Mouse (Mus musculus) kidney, postnatal 4 days (tissue): ENCODE measurements around the gene Gramd1b.

Experiments used
- DNase-seq, 2 experiments: peaks; one replicate each; pipeline ENCODE4 v3.0.0; 2021; ENCODE audit warnings: mixed read lengths in 2 of 2

Gramd1b gene

DNA sequence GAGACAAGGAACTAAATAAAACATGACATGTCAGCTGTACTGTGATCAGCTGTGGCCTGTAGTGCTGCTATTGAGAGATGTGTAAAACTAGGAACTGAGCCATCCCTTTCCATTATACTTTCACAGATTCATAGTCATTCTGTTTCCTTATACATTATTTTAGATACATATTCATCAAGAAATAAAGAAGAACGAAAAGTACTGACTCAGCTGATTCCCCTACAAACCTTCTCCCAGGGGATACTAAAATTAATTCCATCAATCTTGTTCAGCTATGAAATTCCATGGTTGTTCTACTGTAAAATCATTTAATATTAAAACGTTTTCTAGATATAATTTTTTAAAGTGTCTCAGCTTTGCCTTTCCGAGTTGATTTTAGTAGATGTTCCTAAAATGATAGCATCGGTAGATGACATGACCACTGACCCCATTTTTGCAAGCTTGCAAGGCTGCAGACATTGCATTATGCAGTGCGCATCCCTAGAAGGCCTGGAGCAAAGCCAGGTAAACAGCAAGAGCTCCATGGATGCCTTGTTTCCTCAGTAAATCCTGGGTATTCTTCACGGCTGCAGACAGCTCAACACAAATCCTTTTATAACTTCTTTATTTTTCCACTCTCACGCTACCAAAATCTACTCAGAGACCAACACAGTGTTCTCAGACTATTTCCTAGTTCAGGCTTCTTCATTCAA is 285.1 kb downstream of the Gramd1b start:
- DNase-seq, result no peak

DNA sequence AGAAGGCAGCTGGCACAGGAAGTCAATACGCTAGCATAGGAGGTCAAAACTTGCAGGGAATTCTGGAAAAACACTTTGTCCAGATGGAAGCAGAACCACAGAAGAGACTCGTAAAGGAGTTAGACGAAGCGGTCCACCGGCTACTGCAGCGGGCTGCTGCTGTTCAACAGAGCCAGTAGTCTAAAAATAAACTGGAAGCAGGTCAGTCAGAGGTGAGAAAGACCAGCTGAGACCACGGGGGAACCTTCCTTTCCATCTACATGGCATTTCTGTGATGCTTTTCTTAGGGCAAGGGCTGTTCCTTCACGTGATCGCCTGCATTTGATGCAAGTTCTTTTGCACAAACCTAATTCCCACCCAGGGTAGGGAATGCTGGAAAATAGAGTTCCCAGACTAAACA is 285.7 kb downstream of the Gramd1b start:
- DNase-seq, result no peak
